Mouse (Mus musculus) erythroblast, embryonic 14.5 days (primary cell): ENCODE measurements around the gene Bri3bp. TPM values are rescaled to one million over a fixed set of nuclear protein-coding genes. Genes with fewer than 3 reads are reported as not detected.
"Not testable (repeated sequence)": the region's sequence is repeated elsewhere in the genome, so short reads cannot be mapped to it uniquely, and the experiment has no call there.

Experiments used
- H3K27me3 ChIP-seq: 2 replicates; pipeline ENCODE4 v1.6.1; 2012; ENCODE audit warnings: inconsistent platforms; ENCODE audit not compliant: control insufficient read depth
- H3K36me3 ChIP-seq: 2 replicates; pipeline ENCODE4 v1.6.1; 2012; ENCODE audit warnings: mild to moderate bottlenecking, inconsistent platforms; ENCODE audit not compliant: control insufficient read depth
- H3K4me1 ChIP-seq: 2 replicates; pipeline ENCODE4 v1.6.1; 2012; ENCODE audit warnings: inconsistent platforms; ENCODE audit not compliant: control insufficient read depth
- H3K4me3 ChIP-seq: replicated peaks from 2 replicates; pipeline ENCODE3; 2012; ENCODE audit warnings: moderate library complexity, mild to moderate bottlenecking, inconsistent platforms
- H3K9me3 ChIP-seq: 2 replicates; pipeline ENCODE4 v1.6.1; 2012; ENCODE audit warnings: low read length, inconsistent platforms, mixed read lengths; ENCODE audit not compliant: control insufficient read depth
- GATA1 ChIP-seq: IDR thresholded peaks from 2 replicates; pipeline ENCODE4 v1.6.1; 2012; ENCODE audit warnings: low read length, inconsistent platforms, mixed read lengths
- TAL1 ChIP-seq: IDR thresholded peaks from 3 replicates; pipeline ENCODE4 v1.6.1; 2012; ENCODE audit warnings: low read length, inconsistent platforms, mixed read lengths
- polyA plus RNA-seq: library from polyadenylated mRNA; stranded (reverse); fragments of >175 nt; gene quantifications from 2 replicates; pipeline ENCODE4 v1.2.3, GENCODE M21; 2012

Bri3bp gene
- polyA plus RNA-seq, 1 experiment, result 0.38 TPM

GRCm38 (mm10) chr5:125418636-125419035, 22.7 kb upstream of the Bri3bp start:
- H3K36me3 ChIP-seq, result peaks cover 97% of the 10 kb centered on the region
- no peak overlapping the region for H3K4me3 ChIP-seq
- TF ChIP-seq GATA1 (no peak), TAL1 (no peak)

GRCm38 (mm10) chr5:125419124-125419523, 22.2 kb upstream of the Bri3bp start:
- H3K4me3 ChIP-seq, result no peak overlapping the region
- H3K4me1 ChIP-seq, result no peaks in the 10 kb centered on the region
- no peaks in the 10 kb centered on the region for H3K9me3 ChIP-seq
- TF ChIP-seq GATA1 (no peak), TAL1 (no peak)
- H3K36me3 ChIP-seq, result peaks cover 97% of the 10 kb centered on the region
- H3K27me3 ChIP-seq, result no peaks in the 10 kb centered on the region

More at GRCm38 (mm10) chr5:125418636-125419035, 22.7 kb upstream of the Bri3bp start:
- no peaks in the 10 kb centered on the region for H3K27me3 ChIP-seq
- H3K9me3 ChIP-seq, result no peaks in the 10 kb centered on the region
- H3K4me1 ChIP-seq, result no peaks in the 10 kb centered on the region

GRCm38 (mm10) chr5:125425698-125426276, 15.6 kb upstream of the Bri3bp start:
- Histone ChIP-seq H3K27me3 (no peaks in the 10 kb centered on the region), H3K9me3 (no peaks in the 10 kb centered on the region), H3K4me1 (no peaks in the 10 kb centered on the region; the same call in 1 of the 2 replicates), H3K4me3 (no peak overlapping the region), H3K36me3 (peaks cover 99% of the 10 kb centered on the region)
- no peak for TF ChIP-seq GATA1
- no peak for TF ChIP-seq TAL1

GRCm38 (mm10) chr5:125426343-125426742, 15.0 kb upstream of the Bri3bp start:
- no peaks in the 10 kb centered on the region for H3K27me3 ChIP-seq
- peaks cover 99% of the 10 kb centered on the region for H3K36me3 ChIP-seq
- TF ChIP-seq GATA1, result no peak
- no peak for TF ChIP-seq TAL1
- H3K9me3 ChIP-seq, result no peaks in the 10 kb centered on the region
- no peaks in the 10 kb centered on the region; the same call in 1 of the 2 replicates for H3K4me1 ChIP-seq
- no peak overlapping the region for H3K4me3 ChIP-seq

GRCm38 (mm10) chr5:125432324-125432723, 9.0 kb upstream of the Bri3bp start:
- Histone ChIP-seq H3K4me1 (peaks cover 31% of the 10 kb centered on the region), H3K36me3 (peaks cover 46% of the 10 kb centered on the region)
- H3K4me3 ChIP-seq, H3K27me3 ChIP-seq, H3K9me3 ChIP-seq: not testable (repeated sequence)

GRCm38 (mm10) chr5:125433793-125434337, 7.5 kb upstream of the Bri3bp start, which contains the start of gene Dhx37:
Dhx37 (minus strand) TSS chr5:125434121.
- H3K36me3 ChIP-seq, result peaks cover 31% of the 10 kb centered on the region
- no peaks in the 10 kb centered on the region for H3K9me3 ChIP-seq
- peaks cover 35% of the 10 kb centered on the region for H3K4me1 ChIP-seq
- H3K27me3 ChIP-seq, result no peaks in the 10 kb centered on the region
- TF ChIP-seq GATA1 (no peak), TAL1 (no peak)
- H3K4me3 ChIP-seq, result peak within 1 kb of the TSS; percentile 89

GRCm38 (mm10) chr5:125434347-125434746, 7.0 kb upstream of the Bri3bp start:
- Histone ChIP-seq H3K36me3 (peaks cover 26% of the 10 kb centered on the region), H3K4me3 (peak overlapping the region; percentile 89), H3K4me1 (peaks cover 37% of the 10 kb centered on the region)
- not testable (repeated sequence) for H3K9me3 ChIP-seq, H3K27me3 ChIP-seq

- Histone ChIP-seq H3K4me3 (peak overlapping the region; percentile 84), H3K4me1 (peaks cover 46% of the 10 kb centered on the region), H3K9me3 (peaks cover 4% of the 10 kb centered on the region; the same call in 1 of the 2 replicates), H3K36me3 (peaks cover 11% of the 10 kb centered on the region), H3K27me3 (no peaks in the 10 kb centered on the region)
- no peak for TF ChIP-seq GATA1
- TF ChIP-seq TAL1, result no peak
Observed at GRCm38 (mm10) chr5:125440583-125441233, 660 bp upstream of the Bri3bp start.

GRCm38 (mm10) chr5:125442136-125442995, 998 bp downstream of the Bri3bp start:
- no peaks in the 10 kb centered on the region for H3K27me3 ChIP-seq
- peaks cover 53% of the 10 kb centered on the region for H3K4me1 ChIP-seq
- TF ChIP-seq GATA1 (no peak), TAL1 (no peak)
- peaks cover 4% of the 10 kb centered on the region; the same call in 1 of the 2 replicates for H3K9me3 ChIP-seq
- H3K36me3 ChIP-seq, result peaks cover 13% of the 10 kb centered on the region
- peak overlapping the region; percentile 84 for H3K4me3 ChIP-seq
